Mouse (Mus musculus) G1E-ER4 (cell line): Measurements from ENCODE around the gene Clint1. TPM values are rescaled to one million over a fixed set of nuclear protein-coding genes. Genes with fewer than 3 reads are reported as not detected.
A peak's percentile ranks its signal among the peaks of the same experiment; 100 is the strongest.

Experiments used
- GATA1 ChIP-seq: IDR thresholded peaks from one replicate; pipeline ENCODE4 v1.8.0; 2012; ENCODE audit warnings: low read length, inconsistent platforms
- polyA plus RNA-seq: library from polyadenylated mRNA; stranded (reverse); fragments of >175 nt; gene quantifications from 2 replicates; pipeline ENCODE4 v1.2.3, GENCODE M21; 2012

The Clint1 gene
- 79.1 and 96.4 TPM in 2 replicates for polyA plus RNA-seq

DNA sequence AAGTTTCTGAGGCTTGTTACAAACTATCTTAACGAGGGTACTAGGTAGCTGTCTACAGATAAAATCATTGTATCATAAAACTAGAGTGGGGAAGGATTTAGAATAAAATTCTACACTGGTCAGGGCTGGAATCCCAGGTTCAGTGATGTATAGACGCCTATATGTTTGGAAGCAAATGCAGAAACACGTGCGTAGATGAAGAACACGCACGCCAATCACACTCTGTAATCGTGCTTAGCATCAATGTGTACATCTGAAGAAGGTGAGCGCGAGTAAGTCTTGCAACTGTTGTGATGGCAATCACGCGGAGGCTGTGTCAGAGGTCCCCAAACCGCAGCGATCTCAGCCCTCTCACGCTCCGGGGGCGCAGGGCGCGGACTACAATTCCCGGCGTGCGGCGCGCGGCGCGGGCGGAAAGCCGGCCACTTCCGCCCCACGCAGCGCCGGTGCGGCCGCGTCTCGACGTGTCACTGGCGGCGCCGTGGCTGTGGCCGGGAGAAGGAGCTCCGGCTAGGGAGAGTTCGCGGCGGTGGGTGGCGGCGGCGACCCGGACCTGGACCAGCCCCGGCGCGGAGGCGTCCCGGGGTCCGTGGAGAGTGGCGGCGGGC, at the start of gene Clint1:
TSS of gene Clint1 (plus strand) at position 536 of the 608 bp plus-strand sequence.
- TF ChIP-seq GATA1, result no peak

DNA sequence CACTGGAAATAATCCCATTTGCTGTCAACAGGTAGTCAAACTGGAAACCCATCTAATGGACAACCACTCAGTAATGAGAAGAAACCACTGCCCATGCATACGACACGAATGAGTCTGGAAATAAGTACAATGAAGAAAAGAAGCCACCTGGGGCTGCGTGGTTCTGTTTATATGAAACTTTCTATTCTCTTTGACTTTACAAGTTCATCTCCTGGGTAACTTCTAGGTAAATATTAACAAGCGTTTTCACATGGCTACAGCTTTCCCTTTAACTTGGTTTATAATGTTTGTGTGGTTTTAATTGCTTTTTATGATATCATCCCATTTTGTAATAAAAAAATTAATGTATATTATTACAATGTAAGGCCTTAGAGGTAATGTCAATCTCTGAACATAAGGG, 47.8 kb upstream of the Clint1 start:
- TF ChIP-seq GATA1, result no peak

DNA sequence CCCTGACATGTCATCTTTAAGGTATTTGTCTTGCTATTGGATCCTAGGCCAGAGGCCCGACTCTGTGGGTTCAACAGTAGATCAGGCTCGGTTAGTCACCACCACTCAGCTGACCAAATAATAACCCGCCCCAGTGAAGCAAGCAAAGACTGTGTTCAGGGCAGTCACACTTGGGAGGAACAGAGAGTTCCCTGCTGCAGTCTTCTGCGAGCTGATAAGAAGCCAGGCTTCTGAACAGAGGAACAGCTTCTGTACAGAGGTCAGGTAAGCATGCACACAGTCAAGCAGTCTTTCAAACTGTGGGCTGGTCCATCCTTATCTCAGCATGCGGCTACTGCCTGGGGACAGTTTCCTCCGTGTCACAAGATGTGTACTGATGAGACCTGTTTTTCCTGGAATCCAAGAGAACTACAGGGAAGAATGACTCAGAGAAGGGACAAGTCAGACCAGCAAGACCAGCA, 46.5 kb upstream of the Clint1 start:
- TF ChIP-seq GATA1, result peak; percentile 93

DNA sequence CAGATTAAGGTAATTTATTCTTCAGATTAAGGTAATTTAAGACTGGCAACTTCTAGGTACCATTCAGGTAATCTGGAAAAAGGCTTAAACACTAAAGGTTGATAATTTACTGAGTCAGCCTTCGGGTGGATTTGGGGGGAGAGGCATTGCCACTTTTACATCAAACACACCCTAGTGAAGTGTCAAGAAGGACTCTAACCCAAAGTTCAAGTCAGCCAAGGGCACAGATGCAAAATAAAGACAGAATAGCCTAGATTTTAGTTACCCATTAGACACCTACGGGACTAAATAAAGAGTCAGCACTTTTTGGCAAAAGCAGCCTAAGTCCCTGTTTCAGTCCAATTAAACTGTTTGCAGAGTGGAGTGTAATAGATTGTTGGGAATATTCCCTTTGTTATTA, 46.0 kb upstream of the Clint1 start:
- no peak for TF ChIP-seq GATA1

DNA sequence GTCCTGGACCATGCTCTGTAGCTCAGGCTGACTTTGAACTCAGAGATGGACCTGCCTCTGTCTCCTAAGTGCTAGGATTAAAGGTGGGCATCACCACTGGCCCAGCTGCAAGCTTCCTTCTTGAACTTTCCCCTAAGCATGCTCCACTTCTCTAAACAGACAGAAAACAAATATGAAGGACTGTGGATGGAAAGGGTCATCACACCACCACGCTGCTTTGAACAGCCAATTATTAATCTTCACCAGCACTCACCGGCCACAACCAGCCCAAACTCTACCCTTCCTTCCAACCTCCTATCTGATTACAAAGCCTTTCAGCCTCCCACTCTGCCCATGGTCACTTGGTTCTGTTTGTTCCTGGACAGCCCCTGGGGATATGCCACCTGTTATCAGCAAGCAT, 45.6 kb upstream of the Clint1 start:
- TF ChIP-seq GATA1, result no peak

DNA sequence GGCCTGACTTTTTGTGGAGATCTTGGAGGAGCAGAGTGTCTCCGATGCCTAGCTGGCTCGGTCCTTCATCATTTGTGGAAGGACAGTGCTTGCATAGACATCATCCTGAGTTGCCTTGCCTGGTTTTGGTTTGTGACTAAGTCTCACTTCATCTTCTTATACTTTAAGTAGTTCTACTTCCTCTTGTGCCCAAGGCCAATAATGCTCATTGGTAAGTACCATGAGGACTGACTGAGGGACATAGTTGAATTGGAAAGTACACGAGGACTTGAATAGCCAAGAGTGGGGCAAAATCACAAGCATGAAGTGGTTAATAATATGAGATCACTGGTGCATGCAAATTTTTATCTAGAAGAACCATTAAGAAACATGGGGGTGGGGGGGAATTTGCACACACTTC, 45.0 kb upstream of the Clint1 start:
- no peak for TF ChIP-seq GATA1

DNA sequence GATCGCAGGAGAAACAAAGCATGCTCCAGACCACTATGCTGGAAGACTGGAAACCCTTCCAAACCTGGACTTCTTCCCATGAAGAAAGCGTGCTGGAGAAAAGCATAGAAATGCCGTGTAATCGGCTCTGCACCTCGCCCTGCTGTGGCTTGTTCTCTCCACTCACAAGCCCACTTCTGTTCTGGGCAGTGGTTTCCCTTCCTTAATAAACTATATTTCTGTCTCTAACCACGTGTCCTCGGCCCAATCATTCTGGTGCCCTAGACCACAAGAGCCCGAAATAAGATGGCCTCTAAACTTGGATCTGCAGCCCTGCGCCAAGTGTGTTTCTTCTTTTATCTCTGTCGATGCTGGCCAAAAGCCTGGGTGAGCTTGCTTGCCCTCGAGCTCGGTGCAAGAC, 44.0 kb upstream of the Clint1 start:
- TF ChIP-seq GATA1, result no peak

DNA sequence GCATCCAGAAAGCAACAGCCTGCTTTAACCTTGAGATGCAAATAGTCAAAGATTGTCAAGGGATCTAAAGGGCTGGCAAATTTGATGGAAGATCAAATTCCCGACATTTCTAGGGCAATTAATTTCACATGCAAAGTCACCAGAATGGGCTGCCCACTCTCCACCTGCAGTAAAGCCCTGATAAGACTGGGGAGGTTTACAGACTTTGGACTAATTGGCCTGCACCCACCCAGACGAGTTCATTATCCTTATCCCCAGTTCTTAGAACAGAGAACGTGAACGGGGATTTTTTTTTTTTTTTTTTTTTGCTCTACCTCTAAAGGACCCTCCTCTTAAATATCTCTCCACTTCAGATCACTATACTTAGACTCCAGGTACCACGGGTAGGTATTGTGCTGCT, 42.4 kb upstream of the Clint1 start:
- no peak for TF ChIP-seq GATA1

DNA sequence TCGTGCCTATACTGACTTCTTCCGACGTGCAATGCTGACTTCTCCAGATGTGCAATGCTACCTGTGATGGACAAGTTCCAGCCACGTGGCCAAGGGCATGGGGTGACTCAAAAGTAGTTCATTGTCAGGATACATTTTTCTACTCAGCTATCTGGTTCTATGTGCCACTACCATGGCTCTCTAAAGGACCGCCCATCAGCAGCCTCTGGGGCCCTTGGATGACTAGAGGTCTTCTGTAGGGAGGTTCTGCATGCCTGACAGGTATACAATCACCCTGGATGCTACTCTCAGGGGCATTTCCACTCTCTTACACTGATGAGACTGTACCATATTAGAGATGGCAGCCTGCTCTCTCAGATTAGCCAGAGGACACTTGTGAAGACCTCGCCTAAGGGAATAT, 41.8 kb upstream of the Clint1 start:
- TF ChIP-seq GATA1, result no peak

DNA sequence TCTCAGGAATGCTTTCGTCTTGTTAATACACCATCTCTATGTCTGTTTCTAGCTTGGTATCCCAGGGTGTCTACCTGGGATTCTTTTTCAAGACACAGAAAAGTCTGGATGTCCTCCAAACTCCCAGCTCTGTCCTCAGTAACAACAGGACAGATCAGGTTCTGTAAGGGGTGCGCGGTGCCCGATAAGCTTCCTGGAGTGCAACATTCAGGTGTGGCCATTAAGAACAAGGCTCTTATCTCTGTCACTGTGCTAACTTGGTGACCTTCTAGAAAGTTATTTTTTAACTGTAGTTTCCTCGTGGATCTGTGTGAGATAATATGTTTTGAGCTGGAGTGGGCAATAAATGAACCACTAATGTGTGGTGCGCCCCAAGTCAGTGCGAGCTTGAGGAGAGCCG, 41.0 kb upstream of the Clint1 start:
- TF ChIP-seq GATA1, result no peak

DNA sequence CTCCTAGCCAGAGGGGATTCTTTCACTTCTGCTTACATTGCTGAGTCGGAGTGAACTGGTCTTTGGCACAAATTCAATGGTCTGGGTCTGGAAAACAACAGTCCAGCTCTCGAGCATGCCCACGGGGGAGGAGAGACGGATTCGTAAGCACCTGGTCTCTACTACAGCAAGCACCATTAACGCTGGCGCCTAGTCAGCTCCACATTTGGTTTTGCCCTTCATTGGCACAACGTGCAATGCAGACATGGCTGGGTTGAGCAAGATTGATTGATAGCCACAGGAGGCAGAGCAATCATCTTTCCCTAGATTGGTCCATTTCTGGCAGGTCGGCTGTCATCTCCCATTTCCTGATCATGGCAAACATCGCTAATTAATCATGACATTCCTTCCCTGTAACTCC, 36.2 kb upstream of the Clint1 start:
- no peak for TF ChIP-seq GATA1

DNA sequence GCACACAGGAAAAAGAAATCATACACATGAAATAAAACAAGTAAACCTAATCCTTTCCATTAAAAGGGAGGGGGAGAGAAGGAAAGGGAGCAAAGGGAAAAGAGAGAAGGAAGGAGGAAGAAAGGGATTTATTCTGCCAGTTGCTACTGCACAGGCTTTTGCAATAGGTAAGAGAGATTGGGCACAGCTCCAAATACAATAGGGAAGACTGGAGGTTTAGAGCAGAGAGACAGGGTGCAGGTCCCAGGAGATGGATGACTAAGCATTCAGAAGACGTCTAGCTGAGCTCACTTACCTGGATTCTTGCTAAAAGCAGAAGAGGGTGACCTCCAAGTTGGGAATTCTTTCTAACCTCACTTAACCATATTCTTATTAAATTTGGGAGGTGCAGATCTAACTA, 35.1 kb upstream of the Clint1 start:
- TF ChIP-seq GATA1, result no peak

DNA sequence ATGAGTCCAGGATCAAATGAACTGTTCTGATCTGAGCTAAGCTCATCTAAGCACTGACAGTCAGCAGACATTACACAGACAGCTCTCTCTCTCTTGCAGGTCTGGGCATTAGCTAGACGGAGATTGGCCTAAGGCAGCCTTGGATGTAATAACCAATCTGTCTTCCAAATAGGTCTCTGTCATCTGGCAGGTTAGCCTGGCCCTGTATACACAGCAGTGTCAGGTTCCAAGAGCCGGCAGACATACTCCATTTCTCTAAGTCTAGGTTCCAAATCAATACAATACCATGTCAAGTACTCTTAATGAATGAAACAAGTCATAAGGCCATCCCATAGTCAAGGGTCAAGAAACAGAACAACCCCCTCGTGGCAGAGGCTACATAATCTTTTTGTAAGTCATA, 33.9 kb upstream of the Clint1 start:
- TF ChIP-seq GATA1, result no peak

DNA sequence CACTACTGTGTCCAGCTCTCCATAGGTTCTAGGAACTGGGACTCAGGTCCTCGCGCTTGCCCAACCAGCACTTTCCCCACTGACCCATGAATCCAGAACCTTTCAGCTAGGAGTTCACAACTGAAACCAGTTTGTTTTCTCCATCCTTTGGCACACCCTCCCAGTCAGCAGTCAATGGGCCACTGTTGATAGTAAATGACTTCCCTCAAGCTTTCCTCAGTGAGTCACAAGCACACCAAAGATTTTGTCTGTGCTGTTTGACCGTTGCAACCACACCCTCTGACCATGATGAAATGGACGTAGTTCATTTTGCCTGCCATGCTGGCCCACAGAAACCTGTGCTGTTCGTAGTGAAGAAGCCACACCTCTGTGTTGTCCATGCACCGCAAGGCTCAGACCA, 30.9 kb upstream of the Clint1 start:
- TF ChIP-seq GATA1, result no peak

DNA sequence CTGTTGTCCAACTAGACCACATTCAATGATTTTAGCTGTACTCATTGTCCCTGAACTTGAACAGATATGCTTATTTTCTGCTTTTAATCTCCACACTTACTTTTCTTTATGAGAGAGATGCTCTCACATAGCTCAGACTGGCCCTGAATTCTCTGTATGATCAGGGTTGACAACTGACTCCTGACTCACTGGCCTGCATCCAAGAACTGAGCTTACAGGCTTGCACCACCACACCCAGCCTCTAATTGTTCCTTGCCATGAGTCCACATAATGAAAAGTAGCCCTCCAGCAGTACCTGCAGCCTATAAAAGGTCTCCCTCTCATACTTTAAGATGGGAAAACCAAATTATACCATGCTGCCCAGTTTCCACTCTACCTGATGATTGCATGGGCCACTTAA, 21.7 kb upstream of the Clint1 start:
- no peak for TF ChIP-seq GATA1

DNA sequence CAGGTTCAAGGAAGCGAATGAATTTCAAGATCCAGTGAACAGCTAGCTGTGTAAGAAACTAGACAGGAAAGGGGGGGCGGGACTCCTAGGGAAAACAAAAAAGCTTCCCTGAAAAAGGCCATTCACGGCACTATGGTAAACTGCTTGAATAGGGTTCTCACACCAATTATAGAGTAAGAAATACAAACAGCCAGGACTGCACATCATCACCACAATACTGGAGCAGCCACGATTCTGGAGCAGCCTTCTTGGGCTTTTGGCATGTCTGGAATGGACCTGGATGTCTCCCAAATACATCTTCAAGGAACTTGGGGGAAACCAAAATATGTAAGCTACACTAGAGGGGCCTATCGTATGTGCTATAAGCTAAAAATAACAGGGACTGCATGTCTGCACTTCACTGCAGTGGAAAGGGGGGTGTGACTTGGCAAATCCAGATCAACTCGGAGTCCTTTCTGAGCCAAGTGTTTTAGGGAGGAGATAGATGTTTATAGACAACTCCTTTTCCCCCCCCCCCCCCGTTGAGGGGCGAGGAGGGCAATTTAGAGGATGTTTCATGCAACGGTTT, 21.0 kb upstream of the Clint1 start:
- no peak for TF ChIP-seq GATA1

DNA sequence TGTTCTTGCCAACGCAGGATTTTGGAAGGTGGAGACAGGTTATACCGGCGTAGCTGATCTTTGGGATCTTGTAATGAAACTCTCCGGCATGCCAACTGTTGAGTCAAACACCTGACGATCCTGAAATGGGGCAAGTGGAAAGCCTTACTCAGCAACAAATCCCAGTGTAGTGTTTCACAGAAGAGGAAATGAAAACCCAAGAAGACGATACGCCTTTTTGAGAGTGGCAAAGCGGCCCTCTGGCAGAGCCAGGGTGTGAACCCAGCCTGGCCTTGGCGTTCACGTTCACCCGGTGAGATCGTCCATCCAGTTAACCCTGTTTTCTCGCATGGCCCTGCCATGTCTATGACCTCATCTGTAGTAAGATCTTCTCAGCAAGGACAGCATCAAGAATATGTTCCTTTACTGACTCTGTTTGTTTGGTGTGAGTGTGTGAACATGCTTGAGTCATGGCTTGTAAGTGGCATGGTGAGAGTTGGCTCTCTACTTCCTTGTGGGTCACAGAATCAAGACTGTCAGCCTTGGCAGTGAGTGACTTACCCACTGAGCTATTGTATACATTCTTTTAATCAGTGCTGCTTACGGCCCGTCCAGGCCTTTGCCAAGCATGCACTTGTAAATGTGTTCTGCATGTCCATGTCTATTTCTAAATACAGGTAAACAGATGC, 20.2 kb upstream of the Clint1 start:
- TF ChIP-seq GATA1, result no peak
